Mouse (Mus musculus): ENCODE measurements around the gene Gm10220.
"Not testable (repeated sequence)": the region's sequence is repeated elsewhere in the genome, so short reads cannot be mapped to it uniquely, and the experiment has no call there.

The Gm10220 gene

GRCm38 (mm10) chr5:26121321-26121720 is at the start of gene Gm10220:
Gene Gm10220 (minus strand): TSS chr5:26121421.
- not testable (repeated sequence) for DNase-seq (ENCODE audit: inconsistent ontology term)

GRCm38 (mm10) chr5:26169855-26170254 is 48.6 kb upstream of the Gm10220 start:
- DNase-seq (ENCODE audit: inconsistent ontology term): peak; percentile 65

GRCm38 (mm10) chr5:26165791-26166165 is 44.6 kb upstream of the Gm10220 start:
- DNase-seq (ENCODE audit: inconsistent ontology term): no peak

DNA sequence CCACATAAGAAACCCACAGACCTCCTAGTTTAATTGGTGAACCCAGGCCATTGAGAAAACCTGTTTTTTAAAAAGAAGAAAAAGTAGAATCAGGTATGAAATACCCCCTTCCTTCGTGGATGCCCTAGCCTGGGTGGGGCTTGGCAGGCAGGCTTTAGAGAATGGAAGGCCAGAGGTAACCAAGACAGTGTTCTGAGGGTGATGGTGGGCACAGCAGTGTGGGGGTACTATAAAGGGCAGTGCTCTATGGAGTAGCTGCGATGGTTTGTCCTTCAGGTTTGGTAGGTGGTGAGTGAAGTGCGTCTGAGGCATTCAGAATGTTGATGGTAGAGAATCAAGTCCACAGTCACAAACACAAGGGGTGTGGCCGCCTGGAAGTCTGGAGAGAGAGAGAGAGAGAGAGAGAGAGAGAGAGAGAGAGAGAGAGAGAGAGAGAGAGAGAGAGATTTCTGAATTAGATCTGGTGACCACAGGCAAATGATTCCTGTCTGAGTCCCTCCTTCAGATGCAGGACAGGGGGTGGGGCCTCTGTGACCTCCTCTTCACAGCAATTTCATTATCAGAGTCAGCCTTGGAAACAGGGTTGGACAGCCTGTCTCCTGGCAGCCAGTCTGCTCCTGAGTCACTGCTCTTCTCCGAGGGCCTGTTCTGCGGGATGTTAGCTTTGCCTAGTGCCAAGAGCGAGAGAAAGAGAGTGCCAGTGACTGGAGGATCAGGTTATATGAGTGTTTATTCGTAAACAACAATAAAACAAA is 44.0 kb upstream of the Gm10220 start:
- DNase-seq (ENCODE audit: inconsistent ontology term): peak; percentile 83

DNA sequence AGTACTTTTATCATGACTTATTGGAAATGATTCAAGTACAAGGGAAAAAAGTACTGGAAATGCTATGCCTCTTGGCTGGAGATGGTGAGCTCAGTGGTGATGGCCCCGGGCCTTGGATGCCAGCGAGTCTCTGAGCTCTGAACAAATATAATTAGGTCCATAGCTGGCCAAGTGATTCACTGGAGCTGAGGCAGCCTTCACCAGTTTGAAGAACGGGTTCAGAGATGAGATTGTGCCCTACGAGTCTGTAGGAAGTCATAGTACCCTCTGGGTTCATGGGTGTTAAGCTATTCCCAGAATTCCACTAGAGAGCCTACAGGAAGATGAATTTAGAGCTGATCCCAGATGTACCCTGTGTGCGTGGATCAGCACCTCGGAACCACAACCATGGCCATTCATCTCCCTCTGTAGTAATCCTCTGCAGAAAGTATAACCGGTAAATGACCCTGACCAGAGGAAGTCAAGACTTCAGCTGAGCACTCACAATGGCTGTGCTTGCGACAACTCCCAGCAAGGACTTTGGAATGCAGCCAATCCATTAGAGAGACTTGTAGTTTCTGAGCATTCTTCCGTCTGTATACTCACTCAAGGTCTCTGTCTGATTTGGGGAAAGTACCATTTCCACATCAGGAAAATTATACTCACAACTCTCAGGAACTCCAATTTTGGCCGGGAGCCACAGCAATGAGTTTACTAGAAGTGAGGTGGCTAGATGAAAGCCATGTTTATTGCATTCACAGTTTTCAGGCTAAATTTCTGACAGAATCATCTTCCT is 36.4 kb upstream of the Gm10220 start:
- peak; percentile 69 for DNase-seq (ENCODE audit: inconsistent ontology term)

DNA sequence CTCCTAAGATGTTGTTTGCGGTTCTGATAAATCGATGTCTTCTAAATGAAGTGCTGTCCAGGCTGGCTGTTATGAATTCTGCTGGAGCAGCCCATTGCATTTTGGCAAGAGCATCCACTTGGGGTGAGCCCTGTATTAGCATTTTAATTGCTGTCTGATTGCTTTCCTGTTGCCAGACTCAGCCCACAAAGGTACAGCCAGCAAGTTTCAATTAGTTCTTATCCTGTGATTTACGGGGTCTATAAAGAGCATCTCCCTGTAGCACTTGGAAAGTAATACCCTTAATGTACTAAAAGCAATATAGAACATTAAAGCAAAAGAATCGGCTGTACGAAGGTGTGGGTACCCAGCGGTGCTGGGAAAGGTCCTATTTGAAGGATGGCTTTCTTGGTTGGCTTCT is 21.7 kb upstream of the Gm10220 start:
- no peak for DNase-seq (ENCODE audit: inconsistent ontology term)

GRCm38 (mm10) chr5:26105262-26105661 is 16.0 kb downstream of the Gm10220 start, which contains the start of gene 5031410I06Rik:
Gene 5031410I06Rik (minus strand): TSS chr5:26105362.
- DNase-seq (ENCODE audit: inconsistent ontology term): not testable (repeated sequence)

DNA sequence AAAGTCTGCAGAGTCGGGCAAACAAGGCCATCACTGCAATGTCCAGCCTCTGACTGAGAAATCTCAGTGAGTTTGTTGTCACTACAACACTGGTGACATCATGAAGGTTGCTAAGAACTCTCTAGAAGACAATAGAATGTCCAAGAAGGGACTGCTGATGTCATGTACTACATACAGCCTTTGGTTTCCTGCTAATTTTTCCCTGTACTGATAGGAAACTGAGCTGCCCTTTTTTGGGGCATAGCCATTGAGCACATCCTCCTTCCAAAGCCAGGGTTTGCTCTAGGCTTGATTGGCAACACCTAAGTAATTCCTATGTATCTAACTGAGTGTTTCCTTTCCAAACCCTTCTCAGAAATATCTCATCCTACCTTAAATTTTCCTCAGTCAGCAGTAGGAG is 32.0 kb downstream of the Gm10220 start, which contains the start of gene Gm10471:
Gm10471 (minus strand) TSS at position 101 of the 400 bp plus-strand sequence.
- not testable (repeated sequence) for DNase-seq (ENCODE audit: inconsistent ontology term)

DNA sequence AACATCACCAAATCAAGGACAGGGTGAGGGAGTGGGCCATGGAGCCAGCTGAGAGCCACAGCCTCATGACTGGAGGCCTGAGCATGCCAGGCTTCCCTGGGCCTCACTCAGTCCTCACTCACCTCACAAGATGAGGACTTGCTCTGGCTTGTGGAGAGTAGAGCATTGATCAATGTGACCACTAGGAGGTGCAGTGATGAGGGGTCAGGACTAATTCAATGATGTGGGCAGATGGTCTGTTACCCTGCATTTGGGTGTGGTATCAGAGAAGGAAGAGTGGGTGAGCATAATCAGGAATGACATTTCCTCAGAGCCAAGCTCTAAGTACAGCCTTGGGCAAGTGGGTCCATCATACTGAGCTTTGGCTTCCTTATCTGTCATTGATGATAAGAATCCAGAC is 42.2 kb downstream of the Gm10220 start:
- DNase-seq (ENCODE audit: inconsistent ontology term): not testable (repeated sequence)

DNA sequence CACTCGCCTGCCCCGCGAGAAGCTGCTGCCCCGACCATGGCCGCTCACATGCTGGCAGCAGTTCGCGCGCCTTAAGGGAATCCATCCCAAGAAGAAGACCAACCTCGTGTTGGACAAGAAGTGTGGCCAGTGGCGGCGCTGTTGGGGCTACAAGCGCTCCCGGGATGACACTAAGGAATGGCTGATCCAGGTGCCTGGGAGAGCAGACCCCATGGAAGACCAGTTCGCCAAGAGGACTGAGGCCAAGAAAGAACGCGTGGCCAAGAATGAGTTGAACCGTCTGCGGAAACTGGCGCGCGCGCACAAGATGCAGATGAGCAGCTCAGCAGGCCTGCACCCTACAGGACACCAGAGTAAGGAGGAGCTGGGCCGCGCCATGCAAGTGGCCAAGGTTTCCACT is 50.5 kb downstream of the Gm10220 start:
- DNase-seq (ENCODE audit: inconsistent ontology term): no peak
